Mouse (Mus musculus) midbrain, embryonic 16.5 days (tissue): Measurements from ENCODE around the gene Gpc6. TPM values are rescaled to one million over a fixed set of nuclear protein-coding genes. Genes with fewer than 3 reads are reported as not detected.

Source experiments
- ATAC-seq: fragments of 200-750 bp; cut with Nextera tagmentation; 2 replicates; pipeline ENCODE4 v1.8.0; 2017; ENCODE audit warnings: moderate TSS enrichment
- H3K27ac ChIP-seq: fragments of 300-500 bp; sonication (generic); 2 replicates; pipeline ENCODE4 v1.5.1; 2014; ENCODE audit warnings: mild to moderate bottlenecking, low read length, mixed read lengths
- H3K27me3 ChIP-seq: fragments of 300-500 bp; sonication (generic); 2 replicates; pipeline ENCODE4 v1.6.1; 2014; ENCODE audit warnings: low read depth, low read length, mixed read lengths; ENCODE audit not compliant: control insufficient read depth, insufficient read depth
- H3K36me3 ChIP-seq: fragments of 300-500 bp; sonication (generic); 2 replicates; pipeline ENCODE4 v1.6.1; 2014; ENCODE audit warnings: mild to moderate bottlenecking, low read length, moderate library complexity, mixed read lengths; ENCODE audit not compliant: control insufficient read depth, insufficient read depth
- H3K4me1 ChIP-seq: fragments of 300-500 bp; sonication (generic); 2 replicates; pipeline ENCODE4 v1.6.1; 2014; ENCODE audit warnings: mild to moderate bottlenecking, low read length, mixed read lengths; ENCODE audit not compliant: control insufficient read depth, insufficient read depth
- H3K4me2 ChIP-seq: fragments of 300-500 bp; sonication (generic); 2 replicates; pipeline ENCODE4 v1.6.1; 2014; ENCODE audit warnings: mild to moderate bottlenecking, low read length, mixed read lengths
- H3K4me3 ChIP-seq: fragments of 300-500 bp; sonication (generic); 2 replicates; pipeline ENCODE4 v1.5.1; 2014; ENCODE audit warnings: low read depth, mild to moderate bottlenecking, low read length, moderate library complexity, mixed read lengths
- H3K9ac ChIP-seq: fragments of 300-500 bp; sonication (generic); 2 replicates; pipeline ENCODE4 v1.6.1; 2014; ENCODE audit warnings: low read depth, low read length, mixed read lengths
- H3K9me3 ChIP-seq: fragments of 300-500 bp; sonication (generic); replicated peaks from 2 replicates; pipeline ENCODE4 v1.6.1; 2014; ENCODE audit warnings: mild to moderate bottlenecking, low read length, mixed read lengths; ENCODE audit not compliant: control insufficient read depth, poor library complexity, severe bottlenecking
- WGBS: fragments of 180-500 bp; shearing (Covaris S2); extraction: QIAGEN DNeasy Blood & Tissue Kit; methylation state at CpG from one replicate; pipeline ENCODE4 v1.1.7; 2014; 5-methylcytosine and 5-hydroxymethylcytosine counted together
- polyA plus RNA-seq: library from polyadenylated mRNA; unstranded; fragments of >200 nt; fragmentation: Nextera tagmentation; extraction: Ambion mirVana; gene quantifications from 2 replicates; pipeline ENCODE4 v1.2.1, GENCODE M21; 2015

The Gpc6 gene
- polyA plus RNA-seq, 1 experiment from 2014 or later: 19.7 TPM

DNA sequence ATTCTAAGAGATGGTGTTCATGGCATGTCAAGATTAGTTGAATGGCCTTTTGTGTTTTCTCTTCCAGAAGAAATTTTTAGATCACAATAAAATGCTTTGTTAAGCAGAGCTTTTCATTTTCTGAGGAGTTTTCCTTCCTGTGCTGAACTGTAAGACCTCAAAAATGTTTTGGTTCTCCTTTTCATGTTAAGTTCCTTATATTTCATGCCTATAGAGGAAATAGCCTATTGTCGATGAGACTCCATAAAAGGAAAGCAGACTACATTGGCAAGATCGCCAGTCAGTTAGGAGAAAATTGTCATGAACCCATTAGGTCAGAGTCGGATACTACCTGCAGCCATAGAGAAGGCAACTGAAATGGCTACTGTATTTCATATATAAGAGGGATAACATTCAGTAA is 278.8 kb downstream of the Gpc6 start:
- Histone ChIP-seq H3K9ac (no peak overlapping the region), H3K9me3 (no peaks in the 10 kb centered on the region), H3K4me3 (no peak overlapping the region), H3K36me3 (no peaks in the 10 kb centered on the region), H3K4me1 (no peaks in the 10 kb centered on the region), H3K27ac (no peak overlapping the region), H3K27me3 (no peaks in the 10 kb centered on the region), H3K4me2 (no peak overlapping the region)
- 91% methylated on average over 3 of the region's 3 CpGs for WGBS
- no peak for ATAC-seq

- no peaks in the 10 kb centered on the region for H3K4me1 ChIP-seq
- H3K4me2 ChIP-seq: no peak overlapping the region
- H3K9me3 ChIP-seq: no peaks in the 10 kb centered on the region
- no peaks in the 10 kb centered on the region for H3K27me3 ChIP-seq
- ATAC-seq: no peak
- H3K9ac ChIP-seq: no peak overlapping the region
- H3K4me3 ChIP-seq: no peak overlapping the region
- no peak overlapping the region for H3K27ac ChIP-seq
- H3K36me3 ChIP-seq: no peaks in the 10 kb centered on the region
Observed at GRCm38 (mm10) chr14:117214373-117214772, 289.3 kb downstream of the Gpc6 start.

GRCm38 (mm10) chr14:117226920-117227319 is 301.8 kb downstream of the Gpc6 start:
- H3K9me3 ChIP-seq: no peaks in the 10 kb centered on the region
- no peaks in the 10 kb centered on the region for H3K36me3 ChIP-seq
- H3K9ac ChIP-seq: no peak overlapping the region
- no peak overlapping the region for H3K4me3 ChIP-seq
- no peaks in the 10 kb centered on the region for H3K4me1 ChIP-seq
- no peak overlapping the region for H3K27ac ChIP-seq
- H3K27me3 ChIP-seq: no peaks in the 10 kb centered on the region
- no peak for ATAC-seq
- H3K4me2 ChIP-seq: no peak overlapping the region

- Histone ChIP-seq H3K4me1 (no peaks in the 10 kb centered on the region), H3K27ac (no peak overlapping the region), H3K27me3 (no peaks in the 10 kb centered on the region), H3K4me2 (no peak overlapping the region), H3K9ac (no peak overlapping the region), H3K36me3 (no peaks in the 10 kb centered on the region), H3K9me3 (no peaks in the 10 kb centered on the region), H3K4me3 (no peak overlapping the region)
- WGBS: 61% methylated on average over 4 of the region's 4 CpGs
- no peak for ATAC-seq
Observed at GRCm38 (mm10) chr14:117230476-117230875, 305.4 kb downstream of the Gpc6 start.

GRCm38 (mm10) chr14:117238226-117238625 is 313.1 kb downstream of the Gpc6 start:
- no peak for ATAC-seq
- H3K4me2 ChIP-seq: no peak overlapping the region
- no peak overlapping the region for H3K9ac ChIP-seq
- H3K9me3 ChIP-seq: no peaks in the 10 kb centered on the region
- no peak overlapping the region for H3K4me3 ChIP-seq
- H3K36me3 ChIP-seq: no peaks in the 10 kb centered on the region
- 72% methylated on average over 6 of the region's 6 CpGs for WGBS
- H3K27me3 ChIP-seq: no peaks in the 10 kb centered on the region
- H3K4me1 ChIP-seq: no peaks in the 10 kb centered on the region
- H3K27ac ChIP-seq: no peak overlapping the region

GRCm38 (mm10) chr14:117239694-117240427 is 314.7 kb downstream of the Gpc6 start:
- no peaks in the 10 kb centered on the region for H3K9me3 ChIP-seq

GRCm38 (mm10) chr14:117245631-117246030 is 320.5 kb downstream of the Gpc6 start:
- no peak overlapping the region for H3K4me2 ChIP-seq
- no peak for ATAC-seq

More at GRCm38 (mm10) chr14:117239694-117240427, 314.7 kb downstream of the Gpc6 start:
- no peak overlapping the region for H3K27ac ChIP-seq
- WGBS: 92% methylated on average over 8 of the region's 8 CpGs
- no peak overlapping the region for H3K4me2 ChIP-seq
- H3K9ac ChIP-seq: no peak overlapping the region
- no peaks in the 10 kb centered on the region for H3K36me3 ChIP-seq
- no peak overlapping the region for H3K4me3 ChIP-seq
- no peak for ATAC-seq
- no peaks in the 10 kb centered on the region for H3K27me3 ChIP-seq
- H3K4me1 ChIP-seq: no peaks in the 10 kb centered on the region

DNA sequence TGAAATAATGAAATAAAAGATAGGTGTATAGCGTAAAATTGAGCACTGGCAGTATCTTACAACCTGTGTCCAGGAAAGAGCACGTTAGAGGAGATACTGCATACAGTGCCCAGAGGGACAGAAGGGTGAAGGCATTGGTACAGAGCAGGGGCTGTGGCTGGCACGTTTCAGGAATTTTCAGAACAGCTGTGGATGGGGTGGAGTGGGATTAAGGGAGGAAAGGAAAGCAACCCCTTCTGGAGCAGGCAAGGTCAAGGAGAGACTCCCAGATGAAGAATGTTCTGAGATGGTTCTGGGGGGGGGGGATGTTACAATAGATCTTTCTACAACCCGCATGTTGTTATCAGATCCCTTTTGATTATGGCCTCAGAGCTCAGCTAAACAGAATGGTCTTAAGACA is 331.1 kb downstream of the Gpc6 start:
- WGBS: 81% methylated on average over 4 of the region's 4 CpGs
- no peaks in the 10 kb centered on the region for H3K27me3 ChIP-seq
- H3K4me3 ChIP-seq: no peak overlapping the region
- no peaks in the 10 kb centered on the region for H3K4me1 ChIP-seq
- H3K4me2 ChIP-seq: no peak overlapping the region
- no peak for ATAC-seq
- no peaks in the 10 kb centered on the region for H3K36me3 ChIP-seq
- H3K27ac ChIP-seq: no peak overlapping the region
- no peaks in the 10 kb centered on the region for H3K9me3 ChIP-seq
- no peak overlapping the region for H3K9ac ChIP-seq

More at GRCm38 (mm10) chr14:117245631-117246030, 320.5 kb downstream of the Gpc6 start:
- Histone ChIP-seq H3K36me3 (no peaks in the 10 kb centered on the region), H3K4me3 (no peak overlapping the region), H3K27me3 (no peaks in the 10 kb centered on the region), H3K4me1 (no peaks in the 10 kb centered on the region), H3K9me3 (no peaks in the 10 kb centered on the region), H3K27ac (no peak overlapping the region), H3K9ac (no peak overlapping the region)
- 92% methylated on average over 3 of the region's 3 CpGs for WGBS

- Histone ChIP-seq H3K27ac (no peak overlapping the region), H3K36me3 (no peaks in the 10 kb centered on the region), H3K4me1 (peaks cover 2% of the 10 kb centered on the region; the same call in 1 of the 2 replicates), H3K27me3 (no peaks in the 10 kb centered on the region), H3K9me3 (no peaks in the 10 kb centered on the region), H3K4me3 (no peak overlapping the region), H3K4me2 (no peak overlapping the region), H3K9ac (no peak overlapping the region)
- no peak for ATAC-seq
Observed at GRCm38 (mm10) chr14:117265653-117266052, 340.5 kb downstream of the Gpc6 start.
